In genomic region chr17:43630427-43630760, GRCm38 (mm10) we compare ENCODE assay signal across 10 mouse cellular contexts. TPM values are rescaled to one million over a fixed set of nuclear protein-coding genes. Genes with fewer than 3 reads are reported as not detected.
DNase-seq lines count a peak whose midpoint lies in the region; ATAC-seq and TF ChIP-seq lines count a peak whose summit lies in the region.
"Had no signal": no experiment of that assay in that cellular context is flagged by ENCODE, and none has a peak within 500 bp of the region (broad histone marks: within the 10 kb centered on the region; RNA-seq: fewer than 3 reads in every experiment).

No protein-coding gene starts in this region.

- H3K27ac ChIP-seq in heart, embryonic 15.5 days, result no peak overlapping the region
- H3K27ac ChIP-seq in hindbrain, embryonic 10.5 days, result peak overlapping the region; percentile 71; the same call in 1 of the 2 replicates
- no peak overlapping the region for H3K27ac ChIP-seq in midbrain, embryonic 10.5 days (replicated peaks)
- H3K27ac ChIP-seq in cerebellum, adult 2 months (ENCODE audit: insufficient read depth, low read length), result no peak overlapping the region

- H3K4me2 ChIP-seq in heart, embryonic 15.5 days, result peak overlapping the region; percentile 76

- H3K27me3 ChIP-seq in heart, embryonic 15.5 days, result peaks cover 43% of the 10 kb centered on the region
- peaks cover 58% of the 10 kb centered on the region for H3K27me3 ChIP-seq in hindbrain, embryonic 10.5 days (ENCODE audit: insufficient read depth, poor library complexity, severe bottlenecking)
- peaks cover 54% of the 10 kb centered on the region for H3K27me3 ChIP-seq in midbrain, embryonic 10.5 days (ENCODE audit: low read depth, poor library complexity, severe bottlenecking)
- peaks cover 3% of the 10 kb centered on the region; the same call in 1 of the 2 replicates for H3K27me3 ChIP-seq in cerebellum, adult 2 months (ENCODE audit: control insufficient read depth, insufficient read depth, low read length)

- 51% methylated on average over 13 of the region's 13 CpGs for WGBS in heart, embryonic 15.5 days
- WGBS in hindbrain, embryonic 10.5 days, result 48% methylated on average over 13 of the region's 13 CpGs
- 54% methylated on average over 13 of the region's 13 CpGs for WGBS in midbrain, embryonic 10.5 days
- 32% methylated on average over 13 of the region's 13 CpGs for WGBS in cerebellum, adult 2 months

- TF ChIP-seq CTCF in cerebellum, adult 2 months (IDR thresholded peaks at IDR 0.05; ENCODE audit: borderline replicate concordance, insufficient read depth, low read depth, low read length), result no peak

- no peak for TF ChIP-seq POLR2A in cerebellum, adult 2 months (IDR thresholded peaks at IDR 0.05; ENCODE audit: borderline replicate concordance, insufficient read depth, low read length)

- no peak overlapping the region for H3K9ac ChIP-seq in heart, embryonic 15.5 days

- H3K4me3 ChIP-seq in heart, embryonic 15.5 days, result peak overlapping the region; percentile 47
- peak overlapping the region; percentile 56 for H3K4me3 ChIP-seq in hindbrain, embryonic 10.5 days
- peak overlapping the region; percentile 55 for H3K4me3 ChIP-seq in midbrain, embryonic 10.5 days
- no peak overlapping the region for H3K4me3 ChIP-seq in cerebellum, adult 2 months (replicated peaks; ENCODE audit: insufficient read depth, low read depth, low read length)

- H3K9me3 ChIP-seq in heart, embryonic 15.5 days (replicated peaks), result no peaks in the 10 kb centered on the region
- peaks cover 10% of the 10 kb centered on the region; the same call in 1 of the 2 replicates for H3K9me3 ChIP-seq in hindbrain, embryonic 10.5 days
- 0 out of 2 replicates have a peak, but pooled peaks cover 8% of the 10 kb centered on the region for H3K9me3 ChIP-seq in midbrain, embryonic 10.5 days (replicated peaks)

- H3K4me1 ChIP-seq in heart, embryonic 15.5 days (replicated peaks), result peaks cover 15% of the 10 kb centered on the region
- H3K4me1 ChIP-seq in hindbrain, embryonic 10.5 days (replicated peaks), result peaks cover 17% of the 10 kb centered on the region
- H3K4me1 ChIP-seq in midbrain, embryonic 10.5 days, result peaks cover 14% of the 10 kb centered on the region
- no peaks in the 10 kb centered on the region; the same call in 1 of the 2 replicates for H3K4me1 ChIP-seq in cerebellum, adult 2 months (ENCODE audit: control insufficient read depth, insufficient read depth, low read length)

- no peak for DNase-seq in heart, adult 8-10 months (ENCODE audit: low spot score)
- peak; percentile 24 for DNase-seq in R1 (ENCODE audit: low read depth, low spot score)
- no peak for DNase-seq in hindbrain, embryonic 10.5 days (ENCODE audit: low spot score)
- DNase-seq in midbrain, embryonic 10.5 days (ENCODE audit: low spot score), result no peak
- DNase-seq in cerebellum, adult 2 months, result no peak
- no peak for DNase-seq in T-cell, adult 2 months (ENCODE audit: low spot score)
- DNase-seq in adrenal gland, postnatal 25 days, result no peak
- DNase-seq: thymus, adult 18-20 months had no signal

- no peaks in the 10 kb centered on the region for H3K36me3 ChIP-seq in heart, embryonic 15.5 days
- H3K36me3 ChIP-seq in hindbrain, embryonic 10.5 days, result no peaks in the 10 kb centered on the region
- no peaks in the 10 kb centered on the region for H3K36me3 ChIP-seq in midbrain, embryonic 10.5 days

- no peak for ATAC-seq in heart, embryonic 15.5 days (replicated peaks; ENCODE audit: insufficient number of reproducible peaks, insufficient read depth, low FRiP score, low read depth)

RNA-seq across cellular contexts. Expression of gene Tdrd6, which starts 0.3 kb away (rescaled TPM):
- not detected in 2 replicates for polyA plus RNA-seq in heart, embryonic 15.5 days (2015; fragmentation: Nextera tagmentation; extraction: Ambion mirVana)
- under 1 TPM in 1 of 4 experiments, not detected in 3; 0.03 TPM for total RNA-seq in heart, adult 8-10 months (2022)
- polyA plus RNA-seq in hindbrain, embryonic 10.5 days (2016; fragmentation: Nextera tagmentation; extraction: Ambion mirVana), result 0.03 and 0.17 TPM in 2 replicates
- polyA plus RNA-seq in midbrain, embryonic 10.5 days (2016; fragmentation: Nextera tagmentation; extraction: Ambion mirVana), result 0.02 TPM in 2 replicates
- 1.6 and 1.9 TPM in 2 replicates for polyA plus RNA-seq in cerebellum, adult 2 months (2012; rRNA removed)
- total RNA-seq in adrenal gland, postnatal 25 days (2021), result not detected in 2 replicates
- total RNA-seq: adrenal gland, postnatal 36 days had no signal

RNA-seq across cellular contexts. Expression of gene Slc25a27, which starts 36.6 kb away (rescaled TPM):
- polyA plus RNA-seq in heart, embryonic 15.5 days (2015; fragmentation: Nextera tagmentation; extraction: Ambion mirVana), result 18.3 and 19.8 TPM in 2 replicates
- total RNA-seq in heart, adult 8-10 months (2022), result 1 to 10 TPM; 1.3 to 4.1 (median 3.5) TPM
- 39.0 and 49.7 TPM in 2 replicates for polyA plus RNA-seq in hindbrain, embryonic 10.5 days (2016; fragmentation: Nextera tagmentation; extraction: Ambion mirVana)
- 35.5 and 48.3 TPM in 2 replicates for polyA plus RNA-seq in midbrain, embryonic 10.5 days (2016; fragmentation: Nextera tagmentation; extraction: Ambion mirVana)
- 53.2 and 57.1 TPM in 2 replicates for polyA plus RNA-seq in cerebellum, adult 2 months (2012; rRNA removed)
- 6.3 and 6.6 TPM in 2 replicates for total RNA-seq in adrenal gland, postnatal 25 days (2021)

RNA-seq across cellular contexts. Expression of gene Cyp39a1, which starts 36.8 kb away (rescaled TPM):
- 48.3 and 57.1 TPM in 2 replicates for polyA plus RNA-seq in heart, embryonic 15.5 days (2015; fragmentation: Nextera tagmentation; extraction: Ambion mirVana)
- 1 to 10 TPM; 4.3 to 6.4 (median 5.3) TPM for total RNA-seq in heart, adult 8-10 months (2022)
- polyA plus RNA-seq in hindbrain, embryonic 10.5 days (2016; fragmentation: Nextera tagmentation; extraction: Ambion mirVana), result 28.2 and 37.9 TPM in 2 replicates
- polyA plus RNA-seq in midbrain, embryonic 10.5 days (2016; fragmentation: Nextera tagmentation; extraction: Ambion mirVana), result 36.0 and 36.8 TPM in 2 replicates
- 2.4 and 3.2 TPM in 2 replicates for polyA plus RNA-seq in cerebellum, adult 2 months (2012; rRNA removed)
- 4.2 and 5.1 TPM in 2 replicates for total RNA-seq in adrenal gland, postnatal 25 days (2021)
